Mouse (Mus musculus) heart, adult 2 months (tissue): ENCODE measurements at regions not wholly inside any gene's neighbourhood (a gene's known extent, or its start where the extent isn't known, plus 50 kb on each side); places are given as distances from the start of the nearest gene placed in this dataset.

Experiments used
- DNase-seq, 2 experiments: peaks; one replicate each; pipeline ENCODE4 v3.0.0; 2021
- H3K27ac ChIP-seq: fragments of 200-600 bp; 2 replicates; pipeline ENCODE4 v1.8.1; 2022
- H3K27me3 ChIP-seq: fragments of 200-500 bp; 2 replicates; pipeline ENCODE4 v1.6.1; 2012; ENCODE audit warnings: mild to moderate bottlenecking, low read length, inconsistent platforms, mixed read lengths; ENCODE audit not compliant: control insufficient read depth, insufficient read depth
- H3K36me3 ChIP-seq: fragments of 200-500 bp; 2 replicates; pipeline ENCODE4 v1.6.1; 2012; ENCODE audit warnings: low read length, inconsistent platforms; ENCODE audit not compliant: control insufficient read depth, insufficient read depth
- H3K4me1 ChIP-seq: fragments of 200-500 bp; 2 replicates; pipeline ENCODE4 v1.6.1; 2011; ENCODE audit warnings: low read length; ENCODE audit not compliant: control insufficient read depth, insufficient read depth
- H3K4me3 ChIP-seq: fragments of 200-600 bp; 2 replicates; pipeline ENCODE4 v1.8.1; 2022
- H3K79me2 ChIP-seq: fragments of 200-500 bp; replicated peaks from 2 replicates; pipeline ENCODE4 v1.6.1; 2012; ENCODE audit warnings: mild to moderate bottlenecking, inconsistent platforms, low read length, moderate library complexity, mixed read lengths; ENCODE audit not compliant: control insufficient read depth, insufficient read depth
- H3K9ac ChIP-seq: fragments of 200-500 bp; 2 replicates; pipeline ENCODE4 v1.6.1; 2012; ENCODE audit warnings: low read depth, mild to moderate bottlenecking, control low read depth, inconsistent platforms, low read length, mixed read lengths
- CTCF ChIP-seq: fragments of 200-600 bp; IDR thresholded peaks from 2 replicates; pipeline ENCODE4 v1.8.1; 2022; ENCODE audit warnings: antibody characterized with exemption, mild to moderate bottlenecking, moderate library complexity
- EP300 ChIP-seq: fragments of 200-500 bp; IDR thresholded peaks from 2 replicates; pipeline ENCODE4 v1.6.1; 2011; ENCODE audit warnings: low read depth, low read length, control low read depth; ENCODE audit not compliant: insufficient read depth
- POLR2A ChIP-seq: fragments of 200-500 bp; IDR thresholded peaks from 2 replicates; pipeline ENCODE4 v1.6.1; 2011; ENCODE audit warnings: mild to moderate bottlenecking, low read depth, low read length, control low read depth; ENCODE audit not compliant: insufficient read depth
- WGBS: fragments of 180-500 bp; shearing (Covaris S2); methylation state at CpG from one replicate; pipeline ENCODE4 v1.1.7; 2018; 5-methylcytosine and 5-hydroxymethylcytosine counted together
- intact Hi-C: fragments of 180-260 bp; cut with DNase I; formaldehyde crosslinking; loops from one replicate; pipeline ENCODE4 v1.15.1; 2025

GRCm38 (mm10) chr5:106351348-106351747 lies 106.6 kb downstream of the Barhl2 start:
- no peak overlapping the region for H3K4me3 ChIP-seq
- H3K27ac ChIP-seq: no peak overlapping the region
- H3K36me3 ChIP-seq: no peaks in the 10 kb centered on the region
- no peak overlapping the region for H3K9ac ChIP-seq
- TF ChIP-seq CTCF (no peak), EP300 (no peak), POLR2A (no peak)
- 86% methylated on average over 8 of the region's 8 CpGs for WGBS
- H3K4me1 ChIP-seq: no peaks in the 10 kb centered on the region
- H3K27me3 ChIP-seq: no peaks in the 10 kb centered on the region
- DNase-seq: no peak
- H3K79me2 ChIP-seq: no peaks in the 10 kb centered on the region
- intact Hi-C loops: no loop called here

GRCm38 (mm10) chr5:106349851-106350515 lies 108.0 kb downstream of the Barhl2 start:
- Histone ChIP-seq H3K4me1 (no peaks in the 10 kb centered on the region), H3K79me2 (no peaks in the 10 kb centered on the region), H3K27ac (no peak overlapping the region), H3K4me3 (no peak overlapping the region), H3K36me3 (no peaks in the 10 kb centered on the region), H3K27me3 (no peaks in the 10 kb centered on the region), H3K9ac (no peak overlapping the region)
- TF ChIP-seq EP300: no peak
- no peak for TF ChIP-seq POLR2A
- no peak for DNase-seq
- 59% methylated on average over 10 of the region's 10 CpGs for WGBS
- intact Hi-C loops: no loop called here

DNA sequence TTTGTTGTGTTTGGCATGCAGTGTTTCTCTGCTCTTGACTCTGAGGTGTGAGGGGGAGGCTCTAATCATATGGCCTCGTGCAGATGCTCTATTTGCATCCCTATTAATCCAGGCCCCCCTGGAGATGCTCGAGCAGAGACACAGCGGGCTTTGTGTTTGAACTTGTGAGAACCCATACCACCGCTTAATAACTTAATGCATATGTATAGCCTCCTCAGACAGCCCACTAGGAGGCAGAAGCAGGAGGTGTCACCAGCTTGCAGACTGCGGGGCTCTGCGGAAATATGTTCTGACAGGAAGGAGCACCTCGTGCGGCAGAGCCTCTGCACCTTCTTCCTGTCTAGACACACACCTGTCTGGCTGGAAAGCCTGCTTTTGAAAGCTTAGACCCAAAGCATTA lies 113.7 kb downstream of the Barhl2 start:
- DNase-seq: no peak
- Histone ChIP-seq H3K36me3 (no peaks in the 10 kb centered on the region), H3K79me2 (no peaks in the 10 kb centered on the region), H3K4me3 (no peak overlapping the region), H3K4me1 (no peaks in the 10 kb centered on the region), H3K9ac (no peak overlapping the region), H3K27me3 (no peaks in the 10 kb centered on the region), H3K27ac (no peak overlapping the region)
- 7% methylated on average over 8 of the region's 8 CpGs for WGBS
- TF ChIP-seq POLR2A (no peak), EP300 (no peak), CTCF (no peak)
- intact Hi-C loops: no loop called here

DNA sequence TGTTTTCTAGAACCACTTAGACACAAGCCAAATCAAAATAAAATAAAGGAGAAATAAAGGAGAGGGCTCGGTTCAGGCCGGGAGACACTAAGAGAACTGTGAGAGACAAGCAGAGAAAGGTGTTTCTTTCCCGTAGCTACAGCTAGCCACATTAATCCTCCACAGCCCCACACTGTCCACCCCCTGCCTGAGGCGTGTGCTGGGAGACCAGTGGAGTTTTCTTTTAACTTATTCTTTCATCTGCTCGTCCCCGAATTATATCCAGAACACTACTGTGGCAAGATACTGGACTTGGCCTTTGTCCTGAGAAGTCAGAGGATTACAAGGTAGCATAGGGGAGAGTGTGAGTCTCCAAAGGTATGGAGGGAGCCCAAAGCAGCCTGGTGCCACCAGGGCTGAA lies 114.4 kb downstream of the Barhl2 start:
- Histone ChIP-seq H3K27ac (no peak overlapping the region), H3K27me3 (no peaks in the 10 kb centered on the region), H3K79me2 (no peaks in the 10 kb centered on the region), H3K4me3 (no peak overlapping the region), H3K9ac (no peak overlapping the region), H3K36me3 (no peaks in the 10 kb centered on the region), H3K4me1 (no peaks in the 10 kb centered on the region)
- 30% methylated on average over 6 of the region's 6 CpGs for WGBS
- TF ChIP-seq EP300 (no peak), CTCF (no peak), POLR2A (no peak)
- intact Hi-C loops: no loop called here
- no peak for DNase-seq

DNA sequence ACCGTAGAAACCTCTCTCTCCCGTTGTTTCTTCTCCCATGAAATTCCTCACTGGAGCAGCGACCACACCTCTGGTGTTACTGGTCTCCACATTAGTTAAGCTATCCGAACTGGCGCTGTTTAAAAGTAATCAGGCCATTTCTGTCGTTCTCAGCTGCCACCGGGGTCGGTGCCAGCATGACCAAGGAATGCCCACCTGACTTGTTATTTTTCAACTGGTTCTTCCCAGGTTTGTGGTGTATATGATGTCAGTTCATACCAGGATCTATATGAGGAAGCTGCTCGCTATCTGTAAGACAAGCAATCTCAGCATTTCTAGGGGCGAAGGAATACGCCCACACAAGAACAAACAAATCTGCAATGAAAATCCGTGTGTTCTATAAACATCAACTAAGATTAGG lies 116.6 kb downstream of the Barhl2 start:
- no peak overlapping the region for H3K9ac ChIP-seq
- H3K27me3 ChIP-seq: no peaks in the 10 kb centered on the region
- no peak overlapping the region for H3K27ac ChIP-seq
- TF ChIP-seq CTCF: no peak
- no peak for TF ChIP-seq EP300
- TF ChIP-seq POLR2A: no peak
- no peak for DNase-seq
- WGBS: 61% methylated on average over 12 of the region's 12 CpGs
- intact Hi-C loops: no loop called here
- H3K79me2 ChIP-seq: no peaks in the 10 kb centered on the region
- no peak overlapping the region for H3K4me3 ChIP-seq
- H3K36me3 ChIP-seq: no peaks in the 10 kb centered on the region
- no peaks in the 10 kb centered on the region for H3K4me1 ChIP-seq

GRCm38 (mm10) chr5:106335639-106336038 lies 122.3 kb downstream of the Barhl2 start:
- Histone ChIP-seq H3K4me3 (no peak overlapping the region), H3K27ac (no peak overlapping the region), H3K9ac (no peak overlapping the region), H3K79me2 (no peaks in the 10 kb centered on the region), H3K36me3 (no peaks in the 10 kb centered on the region), H3K27me3 (no peaks in the 10 kb centered on the region), H3K4me1 (no peaks in the 10 kb centered on the region)
- 79% methylated on average over 11 of the region's 11 CpGs for WGBS
- intact Hi-C loops: no loop called here
- no peak for DNase-seq
- TF ChIP-seq CTCF: no peak
- TF ChIP-seq POLR2A: no peak
- no peak for TF ChIP-seq EP300
